Mouse (Mus musculus): ENCODE measurements around the gene Olfr149. TPM values are rescaled to one million over a fixed set of nuclear protein-coding genes. Genes with fewer than 3 reads are reported as not detected.
"Not testable (repeated sequence)": the region's sequence is repeated elsewhere in the genome, so short reads cannot be mapped to it uniquely, and the experiment has no call there.

The Olfr149 gene
- polyA plus RNA-seq, 2 experiments = not detected

GRCm38 (mm10) chr9:39711053-39711452 is 4.1 kb upstream of the Olfr149 start, which contains the start of gene Olfr965:
Olfr965 (plus strand) TSS chr9:39711353.
- no peak for ATAC-seq (ENCODE audit: insufficient read depth)
- no peaks in the 10 kb centered on the region for H3K27me3 ChIP-seq (ENCODE audit: control insufficient read depth, insufficient read depth, low read length)
- H3K9ac ChIP-seq (replicated peaks) = no peak within 1 kb of the TSS
- no peak within 1 kb of the TSS for H3K4me2 ChIP-seq (ENCODE audit: low read depth)
- H3K9me3 ChIP-seq (ENCODE audit: control insufficient read depth, low read length) = no peaks in the 10 kb centered on the region
- H3K36me3 ChIP-seq (replicated peaks; ENCODE audit: control insufficient read depth, insufficient read depth, low read depth) = no peaks in the 10 kb centered on the region
- H3K4me1 ChIP-seq (replicated peaks; ENCODE audit: control insufficient read depth in 2 of 2, insufficient read depth in 2 of 2, low read length in 1 of 2) = no peaks in the 10 kb centered on the region
- TF ChIP-seq CTCF (IDR thresholded peaks at IDR 0.05; ENCODE audit: low read depth) (no peak), EP300 (IDR thresholded peaks at IDR 0.05; ENCODE audit: low read depth) (no peak)
- H3K4me3 ChIP-seq (ENCODE audit: insufficient read depth in 1 of 2, low read depth in 2 of 2, low read length in 2 of 2) = no peak within 1 kb of the TSS
- no peak within 1 kb of the TSS for H3K27ac ChIP-seq
- DNase-seq (ENCODE audit: low read depth in 3 of 3, low spot score in 3 of 3) = no peak

- Histone ChIP-seq H3K4me3 (ENCODE audit: insufficient read depth in 1 of 2, low read depth in 2 of 2, low read length in 2 of 2) (no peak overlapping the region), H3K27ac (no peak overlapping the region), H3K36me3 (replicated peaks; ENCODE audit: control insufficient read depth, insufficient read depth, low read depth) (no peaks in the 10 kb centered on the region), H3K4me2 (ENCODE audit: low read depth) (no peak overlapping the region), H3K27me3 (ENCODE audit: control insufficient read depth, insufficient read depth, low read length) (no peaks in the 10 kb centered on the region), H3K4me1 (replicated peaks; ENCODE audit: control insufficient read depth in 2 of 2, insufficient read depth in 2 of 2, low read length in 1 of 2) (no peaks in the 10 kb centered on the region), H3K9ac (replicated peaks) (no peak overlapping the region), H3K9me3 (ENCODE audit: control insufficient read depth, low read length) (no peaks in the 10 kb centered on the region)
- ATAC-seq (ENCODE audit: insufficient read depth) (no peak), DNase-seq (ENCODE audit: low read depth in 3 of 3, low spot score in 3 of 3) (no peak)
- TF ChIP-seq CTCF (IDR thresholded peaks at IDR 0.05; ENCODE audit: low read depth) (no peak), EP300 (IDR thresholded peaks at IDR 0.05; ENCODE audit: low read depth) (no peak)
- WGBS (ENCODE audit: insufficient replicate concordance) = 48% methylated on average over 3 of the region's 3 CpGs
These were observed 2.0 kb upstream of the Olfr149 start for GRCm38 (mm10) chr9:39708958-39709357.

GRCm38 (mm10) chr9:39701123-39701522 is 5.8 kb downstream of the Olfr149 start:
- not testable (repeated sequence) for H3K36me3 ChIP-seq (replicated peaks; ENCODE audit: control insufficient read depth, insufficient read depth, low read depth); H3K27ac ChIP-seq; DNase-seq (ENCODE audit: low read depth in 3 of 3, low spot score in 3 of 3); H3K4me1 ChIP-seq (replicated peaks; ENCODE audit: control insufficient read depth in 2 of 2, insufficient read depth in 2 of 2, low read length in 1 of 2); H3K9me3 ChIP-seq (ENCODE audit: control insufficient read depth, low read length); H3K4me2 ChIP-seq (ENCODE audit: low read depth); H3K4me3 ChIP-seq (ENCODE audit: insufficient read depth in 1 of 2, low read depth in 2 of 2, low read length in 2 of 2); ATAC-seq (ENCODE audit: insufficient read depth); H3K27me3 ChIP-seq (ENCODE audit: control insufficient read depth, insufficient read depth, low read length); H3K9ac ChIP-seq (replicated peaks)
- 75% methylated on average over 7 of the region's 8 CpGs for WGBS (ENCODE audit: insufficient replicate concordance)

- no peak overlapping the region for H3K27ac ChIP-seq
These were observed 27.6 kb downstream of the Olfr149 start for GRCm38 (mm10) chr9:39679280-39679679.

GRCm38 (mm10) chr9:39678557-39678956 is 28.4 kb downstream of the Olfr149 start:
- 53% methylated on average over 2 of the region's 2 CpGs for WGBS (ENCODE audit: insufficient replicate concordance)
- DNase-seq (ENCODE audit: low read depth in 3 of 3, low spot score in 3 of 3) = no peak
- Histone ChIP-seq H3K36me3 (replicated peaks; ENCODE audit: control insufficient read depth, insufficient read depth, low read depth) (no peaks in the 10 kb centered on the region), H3K9me3 (ENCODE audit: control insufficient read depth, low read length) (no peaks in the 10 kb centered on the region), H3K27me3 (ENCODE audit: control insufficient read depth, insufficient read depth, low read length) (no peaks in the 10 kb centered on the region), H3K27ac (no peak overlapping the region), H3K9ac (replicated peaks) (no peak overlapping the region), H3K4me3 (ENCODE audit: insufficient read depth in 1 of 2, low read depth in 2 of 2, low read length in 2 of 2) (no peak overlapping the region), H3K4me1 (replicated peaks; ENCODE audit: control insufficient read depth in 2 of 2, insufficient read depth in 2 of 2, low read length in 1 of 2) (no peaks in the 10 kb centered on the region), H3K4me2 (ENCODE audit: low read depth) (no peak overlapping the region)
- no peak for ATAC-seq (ENCODE audit: insufficient read depth)
- TF ChIP-seq CTCF (IDR thresholded peaks at IDR 0.05; ENCODE audit: low read depth) (no peak), EP300 (IDR thresholded peaks at IDR 0.05; ENCODE audit: low read depth) (no peak)

More at GRCm38 (mm10) chr9:39679280-39679679, 27.6 kb downstream of the Olfr149 start:
- TF ChIP-seq CTCF (IDR thresholded peaks at IDR 0.05; ENCODE audit: low read depth) (no peak), EP300 (IDR thresholded peaks at IDR 0.05; ENCODE audit: low read depth) (no peak)
- DNase-seq (ENCODE audit: low read depth in 3 of 3, low spot score in 3 of 3) (no peak), ATAC-seq (ENCODE audit: insufficient read depth) (no peak)
- Histone ChIP-seq H3K9ac (replicated peaks) (no peak overlapping the region), H3K36me3 (replicated peaks; ENCODE audit: control insufficient read depth, insufficient read depth, low read depth) (no peaks in the 10 kb centered on the region), H3K4me1 (replicated peaks; ENCODE audit: control insufficient read depth in 2 of 2, insufficient read depth in 2 of 2, low read length in 1 of 2) (no peaks in the 10 kb centered on the region), H3K27me3 (ENCODE audit: control insufficient read depth, insufficient read depth, low read length) (no peaks in the 10 kb centered on the region), H3K4me3 (ENCODE audit: insufficient read depth in 1 of 2, low read depth in 2 of 2, low read length in 2 of 2) (no peak overlapping the region), H3K4me2 (ENCODE audit: low read depth) (no peak overlapping the region), H3K9me3 (ENCODE audit: control insufficient read depth, low read length) (no peaks in the 10 kb centered on the region)
- WGBS (ENCODE audit: insufficient replicate concordance) = 28% methylated on average over 2 of the region's 2 CpGs
